Mouse (Mus musculus): ENCODE results near the gene Ccdc8. TPM values are rescaled to one million over a fixed set of nuclear protein-coding genes. Genes with fewer than 3 reads are reported as not detected.
"Not testable (repeated sequence)": the region's sequence is repeated elsewhere in the genome, so short reads cannot be mapped to it uniquely, and the experiment has no call there.

The Ccdc8 gene
- polyA plus RNA-seq, 1 experiment from 2014 or later: 35.2 TPM

GRCm38 (mm10) chr7:16949908-16950841 lies 42.3 kb upstream of the Ccdc8 start:
- Histone ChIP-seq H3K4me3 (replicated peaks) (peak overlapping the region; percentile 35), H3K9me3 (no peaks in the 10 kb centered on the region), H3K27ac (no peak overlapping the region), H3K4me2 (peak overlapping the region; percentile 66), H3K36me3 (no peaks in the 10 kb centered on the region), H3K27me3 (peaks cover 49% of the 10 kb centered on the region), H3K4me1 (replicated peaks) (peaks cover 41% of the 10 kb centered on the region), H3K9ac (replicated peaks) (peak overlapping the region; percentile 52)
- peak; percentile 41; the same call in 1 of the 2 replicates for ATAC-seq (ENCODE audit: insufficient number of reproducible peaks, insufficient read depth, low FRiP score, low TSS enrichment, low read depth)
- 10% methylated on average over 29 of the region's 29 CpGs for WGBS

- H3K27ac ChIP-seq: no peak overlapping the region
- H3K4me2 ChIP-seq: peak overlapping the region; percentile 16; the same call in 1 of the 2 replicates
- no peaks in the 10 kb centered on the region for H3K9me3 ChIP-seq
- H3K9ac ChIP-seq (replicated peaks): 0 out of 2 replicates have a peak overlapping the region, but pooled peaks have one; percentile 19
- peaks cover 40% of the 10 kb centered on the region for H3K27me3 ChIP-seq
- ATAC-seq (ENCODE audit: insufficient number of reproducible peaks, insufficient read depth, low FRiP score, low TSS enrichment, low read depth): peak; percentile 21; the same call in 1 of the 2 replicates
- H3K4me3 ChIP-seq (replicated peaks): no peak overlapping the region
- peaks cover 33% of the 10 kb centered on the region for H3K4me1 ChIP-seq (replicated peaks)
- WGBS: 23% methylated on average over 18 of the region's 18 CpGs
- no peaks in the 10 kb centered on the region for H3K36me3 ChIP-seq
Observed at GRCm38 (mm10) chr7:16950861-16951635, 41.5 kb upstream of the Ccdc8 start.

GRCm38 (mm10) chr7:16953776-16954175 lies 38.7 kb upstream of the Ccdc8 start:
- not testable (repeated sequence) for ATAC-seq (ENCODE audit: insufficient number of reproducible peaks, insufficient read depth, low FRiP score, low TSS enrichment, low read depth); H3K9ac ChIP-seq (replicated peaks); H3K36me3 ChIP-seq; H3K27ac ChIP-seq; H3K4me3 ChIP-seq (replicated peaks); H3K9me3 ChIP-seq; H3K4me2 ChIP-seq; H3K4me1 ChIP-seq (replicated peaks)
- WGBS: 68% methylated on average over 2 of the region's 2 CpGs
- H3K27me3 ChIP-seq: peaks cover 13% of the 10 kb centered on the region

GRCm38 (mm10) chr7:16955712-16956111 lies 36.8 kb upstream of the Ccdc8 start:
- H3K27ac ChIP-seq: no peak overlapping the region
- no peaks in the 10 kb centered on the region for H3K9me3 ChIP-seq
- ATAC-seq (ENCODE audit: insufficient number of reproducible peaks, insufficient read depth, low FRiP score, low TSS enrichment, low read depth): no peak
- H3K4me1 ChIP-seq (replicated peaks): peaks cover 8% of the 10 kb centered on the region
- H3K9ac ChIP-seq (replicated peaks): no peak overlapping the region
- H3K27me3 ChIP-seq: no peaks in the 10 kb centered on the region
- no peaks in the 10 kb centered on the region for H3K36me3 ChIP-seq
- no peak overlapping the region for H3K4me3 ChIP-seq (replicated peaks)
- WGBS: 92% methylated on average over 4 of the region's 4 CpGs
- no peak overlapping the region for H3K4me2 ChIP-seq

- Histone ChIP-seq H3K36me3 (no peaks in the 10 kb centered on the region), H3K27ac (no peak overlapping the region), H3K4me1 (replicated peaks) (peaks cover 8% of the 10 kb centered on the region), H3K27me3 (no peaks in the 10 kb centered on the region), H3K9me3 (no peaks in the 10 kb centered on the region), H3K4me3 (replicated peaks) (no peak overlapping the region), H3K9ac (replicated peaks) (no peak overlapping the region), H3K4me2 (no peak overlapping the region)
- no peak for ATAC-seq (ENCODE audit: insufficient number of reproducible peaks, insufficient read depth, low FRiP score, low TSS enrichment, low read depth)
- WGBS: 70% methylated on average over 15 of the region's 15 CpGs
Observed at GRCm38 (mm10) chr7:16956410-16957265, 35.9 kb upstream of the Ccdc8 start.

GRCm38 (mm10) chr7:16959539-16960187 lies 32.8 kb upstream of the Ccdc8 start, which contains the start of gene Pnmal1:
Gene Pnmal1, plus strand, starts transcription at chr7:16959679.
- peak within 1 kb of the TSS; percentile 51 for H3K4me2 ChIP-seq
- peaks cover 8% of the 10 kb centered on the region for H3K4me1 ChIP-seq (replicated peaks)
- H3K9me3 ChIP-seq: no peaks in the 10 kb centered on the region
- H3K4me3 ChIP-seq (replicated peaks): peak within 1 kb of the TSS; percentile 18; the same call in 1 of the 2 replicates
- no peaks in the 10 kb centered on the region for H3K27me3 ChIP-seq
- H3K9ac ChIP-seq (replicated peaks): peak within 1 kb of the TSS; percentile 31; the same call in 1 of the 2 replicates
- WGBS: 23% methylated on average over 17 of the region's 17 CpGs
- H3K27ac ChIP-seq: no peak within 1 kb of the TSS
- ATAC-seq (ENCODE audit: insufficient number of reproducible peaks, insufficient read depth, low FRiP score, low TSS enrichment, low read depth): peak; percentile 53
- no peaks in the 10 kb centered on the region for H3K36me3 ChIP-seq

- Histone ChIP-seq H3K4me3 (replicated peaks) (no peak overlapping the region), H3K27me3 (no peaks in the 10 kb centered on the region), H3K27ac (no peak overlapping the region), H3K4me2 (no peak overlapping the region), H3K36me3 (no peaks in the 10 kb centered on the region), H3K4me1 (replicated peaks) (peaks cover 8% of the 10 kb centered on the region), H3K9me3 (no peaks in the 10 kb centered on the region), H3K9ac (replicated peaks) (no peak overlapping the region)
- 66% methylated on average over 5 of the region's 5 CpGs for WGBS
- no peak for ATAC-seq (ENCODE audit: insufficient number of reproducible peaks, insufficient read depth, low FRiP score, low TSS enrichment, low read depth)
Observed at GRCm38 (mm10) chr7:16961678-16962077, 30.8 kb upstream of the Ccdc8 start.

- Histone ChIP-seq H3K36me3 (no peaks in the 10 kb centered on the region), H3K27ac (no peak overlapping the region), H3K4me1 (replicated peaks) (no peaks in the 10 kb centered on the region), H3K4me3 (replicated peaks) (no peak overlapping the region), H3K4me2 (no peak overlapping the region), H3K9ac (replicated peaks) (no peak overlapping the region), H3K27me3 (no peaks in the 10 kb centered on the region), H3K9me3 (peaks cover 3% of the 10 kb centered on the region; the same call in 1 of the 2 replicates)
- no peak for ATAC-seq (ENCODE audit: insufficient number of reproducible peaks, insufficient read depth, low FRiP score, low TSS enrichment, low read depth)
- 85% methylated on average over 6 of the region's 6 CpGs for WGBS
Observed at GRCm38 (mm10) chr7:16968414-16968813, 24.1 kb upstream of the Ccdc8 start.

- no peaks in the 10 kb centered on the region for H3K27me3 ChIP-seq
- H3K4me2 ChIP-seq: no peak overlapping the region
- H3K4me1 ChIP-seq (replicated peaks): no peaks in the 10 kb centered on the region
- H3K4me3 ChIP-seq (replicated peaks): no peak overlapping the region
- WGBS: 91% methylated on average over 3 of the region's 3 CpGs
- no peak for ATAC-seq (ENCODE audit: insufficient number of reproducible peaks, insufficient read depth, low FRiP score, low TSS enrichment, low read depth)
- no peak overlapping the region for H3K27ac ChIP-seq
- H3K9ac ChIP-seq (replicated peaks): no peak overlapping the region
- H3K36me3 ChIP-seq: no peaks in the 10 kb centered on the region
- H3K9me3 ChIP-seq: peaks cover 3% of the 10 kb centered on the region; the same call in 1 of the 2 replicates
Observed at GRCm38 (mm10) chr7:16971160-16971559, 21.3 kb upstream of the Ccdc8 start.

GRCm38 (mm10) chr7:16974018-16974417 lies 18.5 kb upstream of the Ccdc8 start:
- Histone ChIP-seq H3K27ac (no peak overlapping the region), H3K9me3 (peaks cover 3% of the 10 kb centered on the region; the same call in 1 of the 2 replicates), H3K4me1 (replicated peaks) (no peaks in the 10 kb centered on the region), H3K4me2 (no peak overlapping the region), H3K4me3 (replicated peaks) (no peak overlapping the region), H3K36me3 (no peaks in the 10 kb centered on the region), H3K9ac (replicated peaks) (no peak overlapping the region), H3K27me3 (no peaks in the 10 kb centered on the region)
- no peak for ATAC-seq (ENCODE audit: insufficient number of reproducible peaks, insufficient read depth, low FRiP score, low TSS enrichment, low read depth)
- 77% methylated on average over 6 of the region's 6 CpGs for WGBS
